Comparison of ENCODE assay signal across 25 mouse cellular contexts in the genomic region with DNA sequence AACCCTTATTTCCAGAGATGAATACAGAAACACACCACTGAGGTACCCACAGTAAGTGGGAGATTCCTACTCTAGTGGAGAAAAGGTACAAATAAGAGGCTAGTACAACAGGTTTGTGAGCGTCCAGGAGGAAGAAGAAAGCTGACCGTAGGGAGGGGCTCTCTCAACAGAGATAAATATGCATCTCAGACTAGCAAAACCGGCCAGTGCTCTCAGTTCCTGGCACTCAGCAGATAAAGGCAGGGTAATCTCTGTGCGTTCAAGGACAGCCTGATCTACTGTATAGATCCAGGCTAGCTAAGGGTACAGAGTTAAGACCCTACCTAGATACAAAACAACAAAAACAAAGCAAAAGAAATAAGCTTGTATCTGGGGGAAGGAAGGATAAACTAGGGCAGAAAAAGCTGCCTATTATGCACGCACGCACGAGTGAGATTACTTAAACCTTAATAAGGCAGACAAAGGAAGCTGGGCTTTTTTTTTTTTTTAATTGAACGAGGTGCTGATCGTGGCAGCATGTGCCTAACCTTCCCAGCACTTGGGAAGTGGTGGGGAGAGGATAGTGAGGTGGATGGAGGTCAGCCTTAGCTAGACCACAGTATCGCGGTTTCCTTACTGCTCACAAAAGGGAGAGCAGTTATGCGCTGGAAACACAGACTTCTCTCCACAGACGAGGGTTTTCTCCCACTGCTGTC. TPM values are rescaled to one million over a fixed set of nuclear protein-coding genes. Genes with fewer than 3 reads are reported as not detected.
"Had no signal": no experiment of that assay in that cellular context is flagged by ENCODE, and none has a peak within 500 bp of the region (broad histone marks: within the 10 kb centered on the region; RNA-seq: fewer than 3 reads in every experiment).

No protein-coding gene starts in this region.

- DNase-seq: kidney, postnatal 36 days; layer of hippocampus, adult 9-11 months; layer of hippocampus, postnatal 36 days; lung, embryonic 14.5 days; lung, postnatal 10 days; lung, postnatal 4 days; midbrain, embryonic 14.5 days; right cerebral cortex, adult 18-20 months; right cerebral cortex, postnatal 25 days; thymus, adult 18-20 months; thymus, postnatal 14 days had no signal

- H3K36me3 ChIP-seq: limb, embryonic 15.5 days; liver, embryonic 12.5 days; neural tube, embryonic 15.5 days had no signal

- H3K27me3 ChIP-seq: limb, embryonic 15.5 days; liver, embryonic 12.5 days; neural tube, embryonic 15.5 days had no signal

- H3K4me1 ChIP-seq: limb, embryonic 15.5 days; neural tube, embryonic 15.5 days had no signal

- H3K4me2 ChIP-seq: limb, embryonic 15.5 days; liver, embryonic 12.5 days; lung, embryonic 14.5 days; neural tube, embryonic 15.5 days had no signal

- ATAC-seq: liver, embryonic 12.5 days had no signal

- H3K4me3 ChIP-seq: limb, embryonic 15.5 days; liver, embryonic 12.5 days; megakaryocyte, embryonic 14.5 days; myocyte; neural tube, embryonic 15.5 days had no signal

- H3K9me3 ChIP-seq: limb, embryonic 15.5 days; liver, embryonic 12.5 days; megakaryocyte, embryonic 14.5 days; neural tube, embryonic 15.5 days had no signal

- H3K27ac ChIP-seq: kidney, postnatal 0 days; limb, embryonic 15.5 days; liver, embryonic 12.5 days; neural tube, embryonic 15.5 days had no signal

- H3K9ac ChIP-seq: limb, embryonic 15.5 days; liver, embryonic 12.5 days; lung, embryonic 14.5 days; neural tube, embryonic 15.5 days had no signal

RNA-seq across cellular contexts. Expression of a gene that starts 2.0 kb away (rescaled TPM):
- total RNA-seq: layer of hippocampus, adult 18-20 months; layer of hippocampus, postnatal 36 days; left cerebral cortex, postnatal 25 days had no signal
- polyA plus RNA-seq: limb, embryonic 11.5 days; liver, embryonic 12.5 days; liver, embryonic 16.5 days; lung, embryonic 14.5 days; myocyte; small intestine, adult 2 months; stomach, embryonic 14.5 days had no signal

RNA-seq across cellular contexts. Expression of a gene that starts 10.4 kb away (rescaled TPM):
- total RNA-seq: layer of hippocampus, adult 18-20 months; layer of hippocampus, postnatal 36 days; left cerebral cortex, adult 8-10 months had no signal
- polyA plus RNA-seq: limb, embryonic 11.5 days; midbrain, embryonic 14.5 days; neural tube, embryonic 11.5 days; neural tube, embryonic 15.5 days; small intestine, adult 2 months had no signal

RNA-seq across cellular contexts. Expression of a gene that starts 12.5 kb away (rescaled TPM):
- total RNA-seq: layer of hippocampus, adult 18-20 months; layer of hippocampus, postnatal 36 days; left cerebral cortex, adult 8-10 months had no signal
- polyA plus RNA-seq: liver, embryonic 12.5 days; liver, embryonic 16.5 days; small intestine, adult 2 months had no signal

RNA-seq across cellular contexts. Expression of a gene that starts 29.6 kb away (rescaled TPM):
- total RNA-seq: layer of hippocampus, adult 18-20 months; layer of hippocampus, postnatal 36 days had no signal
- polyA plus RNA-seq: liver, embryonic 12.5 days; liver, embryonic 16.5 days; myocyte; small intestine, adult 2 months had no signal

RNA-seq across cellular contexts. Expression of a gene that starts 38.6 kb away (rescaled TPM):
- total RNA-seq: layer of hippocampus, adult 18-20 months; layer of hippocampus, postnatal 36 days; left cerebral cortex, adult 8-10 months; left cerebral cortex, postnatal 25 days had no signal
- polyA plus RNA-seq: kidney, postnatal 0 days; limb, embryonic 11.5 days; limb, embryonic 15.5 days; liver, embryonic 12.5 days; liver, embryonic 16.5 days; lung, embryonic 14.5 days; midbrain, embryonic 14.5 days; myocyte; neural tube, embryonic 11.5 days; neural tube, embryonic 15.5 days; small intestine, adult 2 months; stomach, embryonic 14.5 days had no signal
